Mouse (Mus musculus): ENCODE results near the gene Tmem109.

Tmem109 gene

GRCm38 (mm10) chr19:10892201-10892600 is 10.4 kb upstream of the Tmem109 start:
- no peak for DNase-seq (ENCODE audit: low spot score)

GRCm38 (mm10) chr19:10880975-10881425 is 801 bp downstream of the Tmem109 start:
- no peak for DNase-seq (ENCODE audit: low spot score)

- DNase-seq (ENCODE audit: low spot score), result no peak
These were observed 1.5 kb downstream of the Tmem109 start for GRCm38 (mm10) chr19:10880085-10880974.

DNA sequence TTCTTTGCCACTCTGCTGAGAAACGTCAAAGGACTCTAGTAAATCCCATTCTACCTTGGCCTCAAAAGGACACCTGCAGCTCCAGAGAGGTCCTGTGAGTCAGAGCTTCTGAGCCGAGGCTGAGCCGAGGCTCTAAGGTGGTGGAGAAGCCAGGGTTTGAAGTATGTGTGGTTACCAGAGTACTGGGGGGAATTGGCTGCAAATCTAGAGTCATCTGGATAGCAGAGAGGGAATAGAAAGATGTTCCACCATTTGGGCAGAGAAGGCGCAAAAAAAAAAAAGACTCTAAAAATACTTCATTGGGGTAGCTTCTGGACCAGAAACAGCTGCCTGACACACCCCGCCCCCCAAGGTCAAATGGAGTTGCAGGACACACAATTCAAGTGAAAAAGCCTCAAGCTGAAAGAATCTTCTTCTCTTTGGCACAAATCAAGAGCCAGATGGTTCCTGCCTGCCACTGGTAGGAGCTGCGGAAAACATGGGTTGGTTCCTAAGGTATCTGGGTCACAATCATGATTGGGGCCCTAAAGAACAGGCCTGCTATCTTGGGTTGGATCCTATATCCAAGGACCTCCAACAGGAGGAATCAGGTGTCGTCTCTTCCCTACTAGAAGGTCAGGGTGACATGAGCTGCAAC is 3.5 kb downstream of the Tmem109 start:
- DNase-seq (ENCODE audit: low spot score), result no peak

DNA sequence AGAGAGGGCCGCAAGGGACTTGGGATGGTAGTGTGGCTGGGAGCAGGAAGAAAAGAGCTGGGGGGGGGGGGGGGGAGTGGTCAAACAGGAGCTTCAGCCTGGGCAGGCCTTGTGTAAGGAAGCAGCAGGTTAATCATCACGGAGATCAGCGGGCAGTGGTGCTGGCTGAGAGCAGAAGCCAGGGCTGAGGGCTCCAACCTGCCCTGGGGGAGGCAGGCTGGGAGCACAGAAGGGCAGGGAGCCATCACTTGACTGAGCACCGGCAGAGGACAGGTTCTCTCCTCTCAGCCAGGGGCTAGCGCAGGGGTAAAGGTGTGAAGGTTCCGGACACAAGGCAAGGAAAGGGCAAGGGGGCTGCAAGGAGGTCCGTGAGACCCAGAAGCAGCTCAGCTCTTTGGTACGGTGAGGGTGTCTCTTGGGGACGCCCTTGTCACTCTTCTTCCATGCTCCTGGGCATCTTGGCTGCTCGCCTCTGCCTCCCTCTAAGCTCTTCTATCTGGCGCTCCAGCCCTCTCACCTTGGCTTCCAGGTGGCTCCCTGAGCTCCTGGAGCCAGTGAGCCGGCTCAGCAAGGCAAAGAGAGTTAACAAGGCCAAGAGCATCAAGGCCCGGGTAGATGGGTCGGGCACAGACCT is 10.4 kb downstream of the Tmem109 start:
- DNase-seq (ENCODE audit: low spot score), result no peak

- DNase-seq (ENCODE audit: low spot score), result no peak
These were observed 11.1 kb downstream of the Tmem109 start for GRCm38 (mm10) chr19:10870676-10871075.

GRCm38 (mm10) chr19:10869886-10870527 is 11.8 kb downstream of the Tmem109 start, which contains the start of gene Tmem132a:
Tmem132a (minus strand) TSS chr19:10869940.
- peak; percentile 11 for DNase-seq (ENCODE audit: low spot score)

- DNase-seq (ENCODE audit: low spot score), result peak; percentile 74
These were observed 12.4 kb downstream of the Tmem109 start for GRCm38 (mm10) chr19:10869241-10869885.

DNA sequence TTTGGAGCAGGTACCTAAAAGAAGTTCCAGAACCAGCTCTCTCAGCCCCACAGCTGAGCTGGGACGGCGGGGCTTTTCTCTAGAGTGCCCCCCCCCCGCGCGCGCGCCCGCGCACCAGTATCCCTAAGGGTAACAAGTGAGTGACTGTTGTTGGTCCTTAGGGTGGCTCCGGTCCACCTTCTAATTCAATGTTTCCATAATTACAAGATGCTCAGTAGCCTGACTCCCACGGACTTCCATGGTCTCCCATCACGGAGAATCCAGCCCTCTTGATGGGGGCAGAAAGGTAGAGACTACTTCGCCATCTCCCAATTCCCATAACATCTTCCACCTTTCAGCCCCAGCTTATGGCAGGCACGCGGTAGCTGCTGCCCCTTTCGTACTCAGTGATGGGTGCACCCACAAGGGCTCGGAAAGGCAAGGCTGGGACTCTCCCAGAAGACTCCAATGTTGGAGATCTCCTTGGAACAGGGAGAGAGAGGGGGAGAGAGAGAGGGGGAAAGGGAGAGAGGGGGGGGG is 13.1 kb downstream of the Tmem109 start:
- DNase-seq (ENCODE audit: low spot score), result peak; percentile 7

- DNase-seq (ENCODE audit: low spot score), result no peak
These were observed 13.7 kb downstream of the Tmem109 start for GRCm38 (mm10) chr19:10867946-10868622.

DNA sequence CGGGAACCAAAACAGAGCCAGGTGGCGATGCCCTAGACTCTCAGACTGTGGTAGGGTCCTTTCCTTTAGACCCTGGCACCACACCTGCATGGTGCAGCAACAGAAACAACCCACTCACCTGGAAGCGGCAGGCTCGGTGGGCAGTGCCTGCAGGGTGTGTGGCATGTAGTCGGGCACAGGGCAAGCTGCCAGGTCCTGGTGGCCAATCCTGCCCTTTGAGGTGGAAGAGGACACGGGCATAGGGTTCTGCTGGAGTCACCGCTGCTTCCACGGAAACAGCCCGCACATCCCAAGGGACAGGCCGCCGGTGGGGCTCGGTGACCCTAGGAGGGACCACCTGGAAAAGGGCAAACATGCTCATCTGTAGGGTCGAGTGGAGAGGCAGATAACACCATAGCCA is 15.4 kb downstream of the Tmem109 start:
- DNase-seq (ENCODE audit: low spot score), result no peak

- DNase-seq (ENCODE audit: low spot score), result no peak
These were observed 21.7 kb downstream of the Tmem109 start for GRCm38 (mm10) chr19:10860072-10860497.

- DNase-seq (ENCODE audit: low spot score), result no peak
These were observed 25.3 kb downstream of the Tmem109 start for GRCm38 (mm10) chr19:10856520-10856919.

DNA sequence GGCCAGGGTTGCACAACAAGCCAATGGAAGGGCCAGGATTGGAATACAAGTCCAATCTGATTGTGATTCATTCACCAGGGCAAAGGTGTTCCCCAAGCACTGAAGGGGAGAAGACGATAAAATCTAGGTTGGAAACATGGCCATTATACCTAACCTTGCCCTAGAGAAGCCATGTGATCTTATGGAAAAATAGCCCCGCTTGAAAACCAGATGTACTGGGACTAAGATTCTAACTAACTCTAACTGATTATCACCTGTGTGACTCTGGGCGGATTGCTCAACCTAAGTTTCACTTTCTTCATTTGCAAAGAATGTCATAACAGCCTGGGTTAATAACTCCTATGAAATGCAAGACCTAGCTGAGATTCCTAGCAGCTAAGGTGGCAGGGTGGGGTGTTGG is 26.4 kb downstream of the Tmem109 start:
- no peak for DNase-seq (ENCODE audit: low spot score)

GRCm38 (mm10) chr19:10847311-10848087 is 34.3 kb downstream of the Tmem109 start:
- DNase-seq (ENCODE audit: low spot score), result no peak

DNA sequence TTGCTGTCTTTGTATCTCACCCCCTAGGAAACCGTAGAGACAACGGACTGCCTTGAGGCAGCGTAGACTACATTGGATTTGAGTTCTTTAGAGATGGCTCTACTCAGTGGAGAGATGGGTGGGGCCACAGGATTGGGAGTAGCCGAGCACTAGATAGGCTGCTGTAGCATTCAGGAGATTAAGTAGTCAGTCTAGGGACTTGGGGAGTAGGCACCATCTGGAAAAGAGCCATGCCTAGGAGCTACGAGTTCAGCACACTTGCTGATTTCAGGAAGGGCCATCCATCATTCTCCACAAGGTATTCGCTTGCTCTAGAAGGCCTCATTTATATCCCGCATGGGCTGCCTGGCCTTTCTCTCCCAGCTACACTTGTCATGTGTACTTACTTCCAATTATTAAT is 35.7 kb downstream of the Tmem109 start:
- no peak for DNase-seq (ENCODE audit: low spot score)

DNA sequence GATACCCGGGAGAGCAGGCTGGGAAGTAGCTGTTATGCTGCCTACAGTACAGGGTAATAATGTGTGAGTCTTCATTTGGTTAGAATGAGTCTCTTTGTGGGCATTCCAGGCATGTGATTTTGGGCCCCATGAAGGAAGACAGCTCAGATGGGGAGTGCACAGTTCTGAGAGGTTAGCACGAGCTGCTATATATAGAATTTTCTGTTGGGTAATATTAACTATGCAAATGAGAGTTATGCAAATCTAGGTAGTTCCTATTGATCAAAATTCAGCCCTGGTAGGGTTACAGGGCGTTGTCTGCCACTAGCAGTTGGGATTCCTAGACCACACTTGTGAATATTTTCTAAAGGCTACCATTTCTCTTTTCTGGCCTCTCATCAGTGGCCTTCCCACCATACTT is 36.3 kb downstream of the Tmem109 start:
- DNase-seq (ENCODE audit: low spot score), result no peak

- no peak for DNase-seq (ENCODE audit: low spot score)
These were observed 37.6 kb downstream of the Tmem109 start for GRCm38 (mm10) chr19:10844206-10844605.

DNA sequence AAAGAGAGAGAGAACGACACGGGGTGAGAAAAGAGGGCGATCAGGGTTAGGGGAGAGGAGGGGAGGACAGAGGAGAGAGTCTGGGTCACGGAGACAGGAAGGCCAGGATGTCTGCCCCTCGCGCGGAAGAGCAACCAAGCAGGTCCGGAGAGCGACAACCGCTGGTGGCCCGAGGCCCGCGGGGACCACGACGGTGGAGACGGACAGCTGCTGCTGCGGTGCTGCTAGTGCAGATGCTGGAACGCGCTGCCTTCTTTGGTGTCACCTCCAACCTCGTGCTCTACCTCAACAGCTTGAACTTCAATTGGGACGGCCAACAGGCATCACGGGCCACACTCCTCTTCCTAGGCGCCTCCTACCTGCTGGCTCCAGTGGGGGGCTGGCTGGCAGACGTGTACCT is 38.9 kb downstream of the Tmem109 start:
- DNase-seq (ENCODE audit: low spot score), result no peak
